Mouse (Mus musculus): ENCODE results near the gene Phf12.
"Not testable (repeated sequence)": the region's sequence is repeated elsewhere in the genome, so short reads cannot be mapped to it uniquely, and the experiment has no call there.

Phf12 gene

GRCm38 (mm10) chr11:78031947-78032808, 49.6 kb downstream of the Phf12 start, which contains the start of gene Dhrs13:
Dhrs13 (plus strand) TSS chr11:78032280.
- peak; percentile 98 for DNase-seq (ENCODE audit: low read depth)

- peak; percentile 12 for DNase-seq (ENCODE audit: low read depth)
Observed at GRCm38 (mm10) chr11:78032809-78033195, 50.2 kb downstream of the Phf12 start.

DNA sequence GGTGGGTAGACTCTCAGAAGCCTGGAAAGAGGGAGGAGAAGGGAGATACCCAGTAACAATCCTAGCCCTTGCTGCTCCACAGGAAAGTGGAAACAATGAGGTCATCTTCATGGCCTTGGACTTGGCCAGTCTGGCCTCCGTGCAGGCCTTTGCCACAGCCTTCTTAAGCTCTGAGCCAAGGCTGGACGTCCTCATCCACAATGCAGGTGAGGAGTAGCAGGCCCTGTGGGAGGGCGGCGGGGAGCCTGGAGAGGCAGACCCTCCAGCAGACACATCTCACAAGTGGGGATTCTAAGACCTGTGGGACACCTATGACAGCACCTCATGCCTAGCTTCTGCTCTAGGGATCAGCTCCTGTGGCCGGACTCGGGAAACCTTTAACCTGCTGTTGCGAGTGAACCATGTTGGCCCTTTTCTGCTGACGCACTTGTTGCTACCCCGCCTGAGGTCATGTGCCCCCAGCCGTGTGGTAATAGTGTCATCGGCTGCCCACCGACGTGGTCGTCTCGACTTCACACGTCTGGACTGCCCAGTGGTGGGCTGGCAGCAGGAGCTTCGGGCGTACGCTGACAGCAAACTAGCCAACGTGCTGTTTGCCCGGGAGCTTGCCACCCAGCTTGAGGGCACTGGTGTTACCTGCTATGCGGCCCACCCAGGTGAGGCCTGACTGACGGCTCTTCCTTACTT, 51.5 kb downstream of the Phf12 start:
- no peak for DNase-seq (ENCODE audit: low read depth)

DNA sequence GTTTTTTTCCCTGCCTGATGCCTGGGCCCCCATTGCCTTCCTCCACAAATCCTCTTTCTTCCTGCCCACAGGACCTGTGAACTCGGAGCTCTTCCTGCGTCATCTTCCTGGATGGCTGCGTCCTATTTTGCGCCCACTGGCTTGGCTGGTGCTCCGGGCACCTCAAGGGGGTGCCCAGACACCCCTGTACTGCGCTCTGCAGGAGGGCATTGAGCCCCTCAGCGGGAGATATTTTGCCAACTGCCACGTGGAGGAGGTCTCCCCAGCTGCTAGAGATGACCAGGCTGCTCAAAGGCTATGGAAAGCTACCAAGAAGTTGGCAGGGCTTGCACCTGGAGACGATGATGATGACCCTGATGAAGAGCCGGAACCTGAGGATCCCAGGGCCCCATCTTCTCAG, 54.2 kb downstream of the Phf12 start:
- DNase-seq (ENCODE audit: low read depth) = no peak

GRCm38 (mm10) chr11:78037831-78038752, 55.5 kb downstream of the Phf12 start, which contains the start of gene Flot2:
Flot2 (plus strand) TSS chr11:78037931.
- peak; percentile 77 for DNase-seq (ENCODE audit: low read depth)

- peak; percentile 13 for DNase-seq (ENCODE audit: low read depth)
Observed at GRCm38 (mm10) chr11:78040878-78041277, 58.3 kb downstream of the Phf12 start.

DNA sequence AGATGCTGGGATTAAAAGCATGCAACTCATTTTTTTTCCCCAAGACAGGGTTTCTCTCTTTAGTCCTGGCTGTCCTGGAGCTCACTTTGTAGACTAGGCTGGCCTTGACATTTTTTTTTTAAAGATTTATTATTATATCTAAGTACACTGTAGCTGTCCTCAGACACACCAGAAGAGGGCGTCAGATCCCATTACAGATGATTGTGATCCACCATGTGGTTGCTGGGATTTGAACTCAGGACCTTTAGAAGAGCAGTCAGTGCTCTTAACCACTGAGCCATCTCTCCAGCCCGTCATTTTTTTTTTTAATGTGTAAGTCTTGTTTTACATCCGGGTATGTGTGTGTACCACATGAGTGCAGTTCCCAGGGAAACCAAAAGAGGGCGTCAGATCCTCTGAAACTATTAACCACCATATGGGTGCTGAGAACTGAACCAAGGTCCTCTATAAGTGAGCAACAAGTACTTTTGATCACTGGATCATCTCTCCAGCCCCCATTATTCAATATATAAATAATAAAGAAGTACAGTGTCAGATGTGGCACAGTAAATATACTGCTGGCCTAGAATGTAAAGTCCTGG, 59.8 kb downstream of the Phf12 start:
- DNase-seq (ENCODE audit: low read depth) = not testable (repeated sequence)

GRCm38 (mm10) chr11:78044758-78045251, 62.3 kb downstream of the Phf12 start:
- DNase-seq (ENCODE audit: low read depth) = peak; percentile 53

- not testable (repeated sequence) for DNase-seq (ENCODE audit: low read depth)
Observed at GRCm38 (mm10) chr11:78048637-78049036, 66.1 kb downstream of the Phf12 start.

GRCm38 (mm10) chr11:78053078-78053477, 70.5 kb downstream of the Phf12 start:
- no peak for DNase-seq (ENCODE audit: low read depth)

GRCm38 (mm10) chr11:78056946-78057345, 74.4 kb downstream of the Phf12 start:
- no peak for DNase-seq (ENCODE audit: low read depth)

- peak; percentile 89 for DNase-seq (ENCODE audit: low read depth)
Observed at GRCm38 (mm10) chr11:78059833-78060757, 77.5 kb downstream of the Phf12 start.

DNA sequence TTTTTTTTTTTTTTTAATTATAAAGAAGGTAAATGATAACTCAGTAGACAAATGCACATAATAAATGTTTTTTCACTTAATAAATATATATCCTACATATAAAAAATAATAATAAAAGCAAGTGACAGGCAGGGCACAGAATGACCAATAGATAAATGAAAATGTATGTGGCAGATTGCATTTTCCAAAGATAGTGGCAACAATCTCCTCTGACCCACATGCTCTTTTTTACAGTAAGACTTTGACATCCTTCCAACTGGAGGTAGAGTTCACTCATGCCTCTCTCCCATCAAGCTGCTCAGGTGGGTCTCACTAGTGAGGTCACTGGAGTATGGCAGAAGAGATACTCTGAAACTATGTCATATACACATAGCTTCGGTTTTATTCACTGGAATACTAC, 80.0 kb downstream of the Phf12 start:
- no peak for DNase-seq (ENCODE audit: low read depth)

GRCm38 (mm10) chr11:78065906-78066305, 83.4 kb downstream of the Phf12 start:
- no peak for DNase-seq (ENCODE audit: low read depth)

- no peak for DNase-seq (ENCODE audit: low read depth)
Observed at GRCm38 (mm10) chr11:78066641-78067040, 84.1 kb downstream of the Phf12 start.

GRCm38 (mm10) chr11:78067566-78067965, 85.0 kb downstream of the Phf12 start:
- no peak for DNase-seq (ENCODE audit: low read depth)

- no peak for DNase-seq (ENCODE audit: low read depth)
Observed at GRCm38 (mm10) chr11:78069130-78069529, 86.6 kb downstream of the Phf12 start.

DNA sequence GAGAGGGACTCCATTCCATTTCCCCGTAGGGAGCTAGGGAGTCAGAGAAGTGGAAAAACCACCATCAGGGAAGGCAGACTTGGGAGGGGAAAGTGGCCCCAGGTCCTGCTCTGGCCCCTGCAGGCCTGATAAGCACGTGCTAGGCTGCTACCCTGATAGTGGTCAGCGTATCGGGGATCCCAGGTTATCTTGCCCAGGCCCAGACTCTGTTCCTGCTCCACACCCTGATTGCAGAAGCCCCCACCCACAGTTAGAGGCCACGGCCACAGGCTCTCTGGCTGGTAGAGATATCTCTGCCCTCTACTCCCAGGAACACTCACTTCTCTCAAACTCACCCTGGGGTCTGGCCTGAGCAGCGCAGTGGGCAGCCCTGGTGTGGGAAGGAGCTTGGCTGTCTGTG, 87.1 kb downstream of the Phf12 start:
- no peak for DNase-seq (ENCODE audit: low read depth)

DNA sequence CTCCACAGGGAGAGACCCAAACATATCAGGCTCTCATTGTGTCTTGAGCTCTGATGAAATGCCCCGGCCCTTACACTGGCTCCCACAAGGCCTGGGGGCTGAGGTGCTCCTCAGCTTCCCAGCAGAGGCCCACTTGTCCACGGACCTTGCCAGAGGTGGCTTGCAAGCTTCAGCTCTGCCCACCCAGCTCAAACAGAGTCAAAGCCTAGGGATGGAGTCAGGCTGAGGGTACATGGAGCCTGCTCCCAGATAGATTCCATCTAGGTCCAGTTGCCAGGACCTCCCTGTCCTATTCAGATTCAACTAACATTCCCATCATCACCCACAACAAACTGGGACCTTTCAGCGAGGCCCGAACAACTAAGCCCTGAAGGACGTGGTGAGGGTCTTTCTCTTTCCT, 89.4 kb downstream of the Phf12 start:
- no peak for DNase-seq (ENCODE audit: low read depth)

GRCm38 (mm10) chr11:78072425-78073130, 90.0 kb downstream of the Phf12 start:
- no peak for DNase-seq (ENCODE audit: low read depth)

Data from NIH3T3 (cell line).